Comparison of ENCODE assay signal across 8 mouse cellular contexts in the genomic region with DNA sequence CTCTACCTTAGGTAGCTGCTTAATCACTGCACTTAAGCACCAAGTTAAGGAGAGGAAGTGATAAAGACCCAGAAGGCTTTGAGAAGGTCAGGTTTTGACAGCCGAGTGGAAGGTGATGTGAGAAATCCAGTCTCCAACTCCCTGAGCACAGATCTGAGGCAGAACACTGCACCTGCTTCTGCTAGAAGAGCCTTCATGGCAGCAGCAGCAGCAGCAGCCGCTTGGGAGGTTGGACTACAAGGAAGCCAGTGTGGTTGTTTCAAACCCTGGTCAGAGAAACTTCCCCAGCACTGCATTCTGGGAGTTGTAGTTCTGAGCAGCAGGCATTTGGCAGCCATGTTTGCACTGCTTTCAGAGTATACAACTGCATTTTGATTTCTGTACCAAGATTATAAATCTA.
A peak's percentile ranks its signal among the peaks of the same experiment; 100 is the strongest.
DNase-seq lines count a peak whose midpoint lies in the region; ATAC-seq lines count a peak whose summit lies in the region.

No protein-coding gene starts in this region.

- peak; percentile 81 for ATAC-seq in activated CD4-positive, CD25-positive, alpha-beta regulatory T cell, adult 4 months
- peak; percentile 83 for ATAC-seq in forebrain, embryonic 14.5 days
- peak; percentile 68 for ATAC-seq in hindbrain, embryonic 12.5 days (ENCODE audit: low FRiP score)

- H3K9ac ChIP-seq in forebrain, embryonic 14.5 days (ENCODE audit: low read length): peak overlapping the region; percentile 21
- no peak overlapping the region for H3K9ac ChIP-seq in hindbrain, embryonic 12.5 days

- no peaks in the 10 kb centered on the region for H3K9me3 ChIP-seq in forebrain, embryonic 14.5 days (replicated peaks; ENCODE audit: control insufficient read depth, low read length)
- H3K9me3 ChIP-seq in hindbrain, embryonic 12.5 days (replicated peaks): no peaks in the 10 kb centered on the region

- DNase-seq in CD4-positive helper T cell, adult 2 months (ENCODE audit: low read depth, low spot score): peak; percentile 66
- DNase-seq in forebrain, embryonic 14.5 days (ENCODE audit: low spot score): peak; percentile 92
- peak; percentile 75 to 82 for DNase-seq in left cerebral cortex, adult 18-20 months (ENCODE audit: low spot score in 2 of 2)
- peak; percentile 79 for DNase-seq in lung, postnatal 25 days (ENCODE audit: low spot score)
- peak; percentile 80 to 85 for DNase-seq in right cerebral cortex, adult 2 months (ENCODE audit: low spot score in 2 of 2)
- no peak for DNase-seq in yolk sac, embryonic 10.5 days (ENCODE audit: low spot score)

- no peaks in the 10 kb centered on the region for H3K27me3 ChIP-seq in forebrain, embryonic 14.5 days (replicated peaks; ENCODE audit: control insufficient read depth, insufficient read depth, low read length)
- H3K27me3 ChIP-seq in hindbrain, embryonic 12.5 days: no peaks in the 10 kb centered on the region

- H3K36me3 ChIP-seq in forebrain, embryonic 14.5 days (ENCODE audit: control insufficient read depth, insufficient read depth, low read length): no peaks in the 10 kb centered on the region
- H3K36me3 ChIP-seq in hindbrain, embryonic 12.5 days: no peaks in the 10 kb centered on the region

- H3K4me2 ChIP-seq in forebrain, embryonic 14.5 days (ENCODE audit: low read length): peak overlapping the region; percentile 36; the same call in 1 of the 2 replicates
- peak overlapping the region; percentile 32 for H3K4me2 ChIP-seq in hindbrain, embryonic 12.5 days (replicated peaks)

- no peak overlapping the region for H3K4me3 ChIP-seq in forebrain, embryonic 14.5 days (ENCODE audit: low read depth, low read length)
- peak overlapping the region; percentile 9; the same call in 1 of the 2 replicates for H3K4me3 ChIP-seq in hindbrain, embryonic 12.5 days

- H3K4me1 ChIP-seq in forebrain, embryonic 14.5 days (ENCODE audit: control insufficient read depth, insufficient read depth, low read length): peaks cover 6% of the 10 kb centered on the region
- peaks cover 13% of the 10 kb centered on the region for H3K4me1 ChIP-seq in hindbrain, embryonic 12.5 days

- 24% methylated on average over 2 of the region's 2 CpGs for WGBS in forebrain, embryonic 14.5 days
- WGBS in hindbrain, embryonic 12.5 days: 19% methylated on average over 2 of the region's 2 CpGs

- H3K27ac ChIP-seq in forebrain, embryonic 14.5 days (ENCODE audit: low read depth, low read length): no peak overlapping the region
- H3K27ac ChIP-seq in hindbrain, embryonic 12.5 days: peak overlapping the region; percentile 70
